ENCODE assay signal across 22 mouse cellular contexts in the genomic region with DNA sequence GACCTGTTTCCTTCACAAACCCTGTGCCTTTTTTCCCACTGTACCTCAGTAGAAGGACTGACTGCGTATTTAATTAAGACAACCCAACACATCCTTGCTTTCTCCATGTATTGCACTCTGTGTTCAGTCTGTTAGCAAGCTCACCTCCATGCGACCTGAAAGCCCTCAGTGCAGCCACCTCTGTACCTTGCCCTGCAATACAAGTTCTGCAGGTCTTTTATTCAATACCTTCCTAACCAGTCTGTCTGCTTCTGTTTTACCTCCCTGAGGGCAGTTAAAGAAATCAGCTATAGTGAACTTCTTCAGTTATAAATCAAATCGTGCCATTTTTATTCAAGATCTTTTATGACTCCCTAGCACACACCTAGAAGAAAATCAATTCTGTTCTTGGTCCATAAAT. TPM values are rescaled to one million over a fixed set of nuclear protein-coding genes. Genes with fewer than 3 reads are reported as not detected.
DNase-seq lines count a peak whose midpoint lies in the region; ATAC-seq lines count a peak whose summit lies in the region.
"Had no signal": no experiment of that assay in that cellular context is flagged by ENCODE, and none has a peak within 500 bp of the region (broad histone marks: within the 10 kb centered on the region; RNA-seq: fewer than 3 reads in every experiment).

No protein-coding gene starts in this region.

- H3K36me3 ChIP-seq in stomach, embryonic 15.5 days: no peaks in the 10 kb centered on the region
- H3K36me3 ChIP-seq: embryonic facial prominence, embryonic 12.5 days; heart, embryonic 15.5 days had no signal

- peak; percentile 75 for ATAC-seq in stomach, embryonic 15.5 days (ENCODE audit: insufficient read depth, low FRiP score, low read depth)
- ATAC-seq: forebrain, embryonic 14.5 days had no signal

- H3K27me3 ChIP-seq in stomach, embryonic 15.5 days (replicated peaks): no peaks in the 10 kb centered on the region
- H3K27me3 ChIP-seq: embryonic facial prominence, embryonic 12.5 days; heart, embryonic 15.5 days; hindbrain, embryonic 13.5 days had no signal

- no peaks in the 10 kb centered on the region for H3K9me3 ChIP-seq in stomach, embryonic 15.5 days
- H3K9me3 ChIP-seq: embryonic facial prominence, embryonic 12.5 days; heart, embryonic 15.5 days; hindbrain, embryonic 13.5 days had no signal

- peak; percentile 32 to 63 for DNase-seq in kidney, postnatal 25 days
- DNase-seq in kidney, adult 18-20 months: no peak
- peak; percentile 78 for DNase-seq in fat pad, adult 2 months (ENCODE audit: extremely low read depth, low read depth, low spot score)
- DNase-seq in gonadal fat pad, adult 2 months (ENCODE audit: low read depth): peak; percentile 65
- DNase-seq in left cerebral cortex, adult 9 months (ENCODE audit: low spot score in 2 of 2): no peak
- DNase-seq in testis, postnatal 14 days (ENCODE audit: low spot score): no peak
- DNase-seq: adrenal gland, adult 2 months; cerebellum, adult 18-20 months; cerebellum, postnatal 14 days; gastrocnemius, adult 2 months; heart, postnatal 36 days; lung, postnatal 4 days; midbrain, embryonic 14.5 days; right cerebral cortex, postnatal 14 days; spleen, adult 18-20 months had no signal

- H3K4me1 ChIP-seq in stomach, embryonic 15.5 days: no peaks in the 10 kb centered on the region
- H3K4me1 ChIP-seq: embryonic facial prominence, embryonic 12.5 days; heart, embryonic 15.5 days; hindbrain, embryonic 13.5 days had no signal

- H3K4me3 ChIP-seq in stomach, embryonic 15.5 days (replicated peaks): no peak overlapping the region
- H3K4me3 ChIP-seq: embryonic facial prominence, embryonic 12.5 days; erythroblast, embryonic 14.5 days; gastrocnemius, adult 2 months; heart, embryonic 15.5 days; hindbrain, embryonic 13.5 days had no signal

- WGBS in stomach, embryonic 15.5 days: 68% methylated on average over 3 of the region's 3 CpGs

- H3K27ac ChIP-seq in stomach, embryonic 15.5 days: peak overlapping the region; percentile 36; the same call in 1 of the 2 replicates
- H3K27ac ChIP-seq: embryonic facial prominence, embryonic 12.5 days; gastrocnemius, adult 2 months; heart, embryonic 15.5 days; hindbrain, embryonic 13.5 days; liver, embryonic 14.5 days had no signal

- H3K9ac ChIP-seq in stomach, embryonic 15.5 days: no peak overlapping the region
- H3K9ac ChIP-seq: embryonic facial prominence, embryonic 12.5 days; heart, embryonic 15.5 days; hindbrain, embryonic 13.5 days; liver, embryonic 14.5 days had no signal

- H3K4me2 ChIP-seq in stomach, embryonic 15.5 days: no peak overlapping the region
- H3K4me2 ChIP-seq: embryonic facial prominence, embryonic 12.5 days; heart, embryonic 15.5 days; hindbrain, embryonic 13.5 days had no signal

RNA-seq across cellular contexts. Expression of a gene that starts 6.4 kb away (rescaled TPM):
- 77.2 and 89.5 TPM in 2 replicates for polyA plus RNA-seq in gonadal fat pad, adult 2 months (2012; rRNA removed)
- polyA plus RNA-seq in stomach, embryonic 15.5 days (2015; fragmentation: Nextera tagmentation; extraction: Ambion mirVana): 106 and 121 TPM in 2 replicates

RNA-seq across cellular contexts. Expression of a gene that starts 15.0 kb away (rescaled TPM):
- polyA plus RNA-seq in gonadal fat pad, adult 2 months (2012; rRNA removed): 113 and 201 TPM in 2 replicates
- polyA plus RNA-seq in stomach, embryonic 15.5 days (2015; fragmentation: Nextera tagmentation; extraction: Ambion mirVana): 112 and 132 TPM in 2 replicates

RNA-seq across cellular contexts. Expression of a gene that starts 58.9 kb away (rescaled TPM):
- polyA plus RNA-seq in gonadal fat pad, adult 2 months (2012; rRNA removed): 143 and 195 TPM in 2 replicates
- polyA plus RNA-seq in stomach, embryonic 15.5 days (2015; fragmentation: Nextera tagmentation; extraction: Ambion mirVana): 114 and 133 TPM in 2 replicates

RNA-seq across cellular contexts. Expression of a gene that starts 59.2 kb away (rescaled TPM):
- 50.5 and 112 TPM in 2 replicates for polyA plus RNA-seq in gonadal fat pad, adult 2 months (2012; rRNA removed)
- 190 and 220 TPM in 2 replicates for polyA plus RNA-seq in stomach, embryonic 15.5 days (2015; fragmentation: Nextera tagmentation; extraction: Ambion mirVana)

Comparison
In these comparisons a context has a peak if more than half of its experiments do, and no peak if none do; other contexts are left out.
1. DNase-seq: peak in kidney, postnatal 25 days (2 of 2), fat pad, adult 2 months (single experiment) and gonadal fat pad, adult 2 months (single experiment); none in kidney, adult 18-20 months (single experiment), left cerebral cortex, adult 9 months (0 of 2) and testis, postnatal 14 days (single experiment).